Mouse (Mus musculus): Measurements from ENCODE around the gene B4galnt3.
A peak's percentile ranks its signal among the peaks of the same experiment; 100 is the strongest.

The B4galnt3 gene

DNA sequence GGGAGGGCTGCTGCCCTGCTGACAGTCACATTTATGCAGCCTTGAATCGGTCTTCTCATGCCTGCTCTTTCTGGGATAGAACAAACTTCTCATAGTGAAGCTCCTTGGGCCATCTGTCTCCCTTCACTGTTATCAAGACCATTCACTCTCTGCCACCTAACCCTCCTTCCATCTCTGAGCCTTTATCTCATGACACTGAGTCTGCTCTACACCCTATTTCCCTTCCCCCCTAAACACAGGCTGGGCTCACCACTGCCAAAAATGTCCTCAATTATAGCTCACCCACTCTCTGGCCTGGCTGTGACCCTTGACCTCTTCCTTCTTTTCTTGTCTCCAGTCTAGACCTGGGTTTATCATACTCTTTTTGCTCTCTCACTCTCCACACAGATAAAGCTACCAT, 77.7 kb downstream of the B4galnt3 start:
- DNase-seq = no peak

DNA sequence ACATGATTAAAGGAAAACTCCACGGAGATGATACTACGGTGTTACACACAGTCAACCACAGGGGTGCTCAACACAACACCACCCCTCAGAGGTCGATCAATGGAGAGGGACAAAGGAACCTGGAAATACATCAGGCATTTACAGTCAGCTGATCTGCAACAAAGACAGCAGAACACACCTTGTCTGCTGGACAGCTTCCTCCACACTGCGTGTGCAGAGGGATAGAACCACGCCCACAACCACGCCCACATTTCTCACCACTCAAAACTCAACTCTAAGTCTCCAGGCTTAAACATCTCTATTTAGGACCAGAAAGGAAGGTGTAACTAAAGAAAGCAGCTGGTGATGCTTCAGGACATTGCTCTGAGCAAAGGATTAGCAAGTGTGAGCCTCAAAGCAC, 82.8 kb downstream of the B4galnt3 start:
- no peak for DNase-seq

DNA sequence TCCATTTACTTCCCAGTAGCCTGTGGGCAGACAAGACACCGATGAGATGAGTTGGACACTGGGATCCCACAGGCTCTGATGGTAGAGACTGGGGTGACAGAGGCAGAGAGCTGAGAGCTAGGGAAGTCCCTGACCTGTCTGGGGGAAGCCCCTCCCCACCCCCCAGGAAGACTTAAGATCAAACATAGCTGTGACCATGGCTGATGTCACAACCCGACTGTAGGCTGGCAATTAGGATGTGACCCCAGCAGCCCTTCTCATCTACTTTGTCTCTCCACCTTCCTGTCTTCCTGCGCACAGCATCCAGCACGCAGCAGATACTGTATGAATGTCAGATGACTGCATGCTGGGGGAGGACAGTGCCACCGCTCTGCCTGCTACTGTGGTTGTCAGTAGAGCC, 87.8 kb downstream of the B4galnt3 start:
- DNase-seq = no peak

DNA sequence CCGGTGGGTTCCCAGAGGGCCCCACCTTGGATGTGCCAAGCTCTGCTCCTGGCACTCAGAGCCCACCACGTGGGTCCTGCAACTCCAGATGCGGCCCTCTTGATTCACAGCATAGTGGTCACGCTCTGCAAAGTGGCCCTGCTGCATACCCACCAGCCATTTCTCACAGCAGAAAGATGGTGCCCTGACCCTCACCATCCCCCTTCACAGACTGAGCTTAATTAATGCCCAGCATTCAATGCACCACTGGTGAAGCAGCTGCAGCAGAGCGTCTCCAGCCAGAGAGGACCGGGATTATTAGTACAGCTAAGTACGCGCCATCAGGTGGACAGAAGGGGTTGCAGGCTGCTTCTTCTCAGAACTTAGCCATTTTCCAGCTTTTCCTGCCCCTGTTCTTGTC, 92.0 kb downstream of the B4galnt3 start:
- DNase-seq = no peak

DNA sequence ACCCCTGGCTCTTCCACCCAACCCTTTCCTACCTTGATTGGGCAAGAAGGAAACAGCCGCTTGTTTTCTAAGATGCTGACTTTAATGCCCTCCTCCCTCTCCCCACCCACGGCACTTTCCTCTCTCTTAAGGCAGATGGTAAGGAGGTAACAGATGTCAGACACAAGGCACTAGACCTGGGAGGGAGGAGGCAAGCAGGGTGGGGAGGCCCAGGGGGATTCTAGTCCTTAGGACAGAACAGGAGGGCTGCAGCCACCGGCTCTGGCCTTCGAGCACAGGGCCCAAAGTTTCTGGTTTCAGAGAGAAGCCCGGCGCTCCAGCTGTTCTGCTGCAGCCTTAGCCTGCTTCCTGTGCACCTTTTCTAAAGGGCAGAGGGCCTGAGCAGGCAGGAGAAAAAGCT, 92.4 kb downstream of the B4galnt3 start:
- DNase-seq = no peak

DNA sequence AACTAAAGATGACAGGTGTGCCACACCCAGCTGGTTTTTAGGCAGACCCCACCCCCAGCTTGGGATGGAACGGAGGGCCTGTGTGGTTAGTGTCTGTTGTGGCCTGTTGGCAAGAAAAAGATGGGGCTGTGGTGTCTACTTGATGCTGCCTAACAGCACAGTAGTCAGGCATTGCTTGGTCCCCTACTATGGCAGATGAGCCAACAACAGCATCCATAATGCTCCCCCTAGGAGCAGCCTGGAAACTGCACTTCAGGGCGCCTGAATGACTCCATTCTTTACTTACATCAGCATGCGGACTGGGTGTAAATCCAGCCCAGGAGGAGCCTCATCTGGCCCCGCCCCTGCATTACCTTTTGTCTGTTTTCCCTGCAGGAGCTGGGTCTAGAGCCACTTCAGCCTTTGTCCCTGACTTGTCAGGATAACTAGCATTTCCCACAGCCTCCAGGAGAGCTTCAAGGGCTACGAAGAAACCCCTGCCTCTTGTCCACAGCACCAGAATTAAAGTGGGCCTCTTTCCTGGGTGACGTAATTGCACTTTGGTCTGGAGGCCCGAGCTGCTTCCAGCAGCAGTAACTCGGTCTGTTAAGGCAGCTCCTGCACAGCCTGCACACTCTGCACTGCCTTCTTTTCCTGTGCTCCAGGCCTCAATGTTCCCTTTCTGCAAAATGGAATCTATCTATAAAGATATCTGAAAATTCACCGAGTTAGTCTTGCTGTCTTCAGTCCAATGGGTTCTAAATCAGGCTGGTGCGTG, 94.5 kb downstream of the B4galnt3 start:
- DNase-seq = no peak

DNA sequence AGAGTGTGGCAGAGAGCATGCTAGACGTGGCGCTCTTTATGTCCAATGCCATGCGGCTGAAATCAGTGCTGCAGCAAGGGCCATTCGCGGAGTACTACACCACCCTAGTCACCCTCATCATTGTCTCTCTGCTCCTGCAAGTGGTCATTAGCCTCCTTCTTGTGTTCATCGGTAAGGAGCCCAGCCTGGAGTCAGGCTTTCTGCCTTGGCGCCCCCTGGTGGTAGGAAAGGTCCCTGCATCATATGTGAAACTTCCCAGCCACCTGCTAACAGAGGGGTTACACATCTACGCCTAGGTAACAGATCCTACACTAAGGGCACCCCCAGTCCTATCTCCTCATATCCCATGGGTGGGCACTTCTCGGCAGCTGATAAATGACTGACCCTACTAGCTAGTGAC, 96.4 kb downstream of the B4galnt3 start:
- DNase-seq = peak; percentile 73

DNA sequence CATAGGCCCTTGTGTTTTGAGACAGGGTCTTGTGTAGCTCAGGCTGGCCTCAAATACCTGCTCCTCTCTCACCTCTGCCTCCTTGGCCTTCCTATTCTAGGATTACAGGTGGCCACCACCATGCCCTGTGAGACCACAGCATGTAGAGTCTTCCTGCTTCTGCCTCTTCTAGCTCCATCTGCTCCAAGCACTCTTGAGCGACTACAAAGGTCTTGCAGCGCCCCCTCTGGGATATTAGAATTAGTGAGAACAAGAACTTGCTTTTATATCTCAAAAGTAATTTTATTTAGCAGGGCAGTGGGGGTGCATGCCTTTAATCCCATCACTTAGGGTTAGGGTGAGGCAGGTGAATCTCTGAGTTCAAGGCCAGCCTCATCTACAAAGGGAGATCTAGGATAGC, 97.5 kb downstream of the B4galnt3 start:
- DNase-seq = peak; percentile 17

DNA sequence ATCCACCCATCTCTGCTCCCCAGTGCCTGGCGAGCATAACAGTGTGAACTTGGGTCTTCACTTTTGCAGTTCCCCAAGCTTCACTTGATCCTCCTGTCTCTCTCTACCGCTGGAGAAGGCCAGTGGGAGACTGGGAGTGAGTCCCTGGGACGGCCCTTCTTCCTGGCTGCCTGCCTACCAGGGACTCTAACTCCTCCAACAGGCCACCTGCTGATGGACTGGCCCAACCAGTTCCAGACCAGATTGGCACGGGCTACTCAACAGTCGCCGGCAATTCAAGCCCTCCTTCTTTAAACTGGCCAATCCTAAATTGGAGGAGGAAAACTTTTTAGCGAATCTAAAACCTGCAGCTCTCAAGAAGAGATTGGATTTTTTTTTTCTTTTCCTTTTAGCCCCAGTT, 99.4 kb downstream of the B4galnt3 start:
- no peak for DNase-seq

DNA sequence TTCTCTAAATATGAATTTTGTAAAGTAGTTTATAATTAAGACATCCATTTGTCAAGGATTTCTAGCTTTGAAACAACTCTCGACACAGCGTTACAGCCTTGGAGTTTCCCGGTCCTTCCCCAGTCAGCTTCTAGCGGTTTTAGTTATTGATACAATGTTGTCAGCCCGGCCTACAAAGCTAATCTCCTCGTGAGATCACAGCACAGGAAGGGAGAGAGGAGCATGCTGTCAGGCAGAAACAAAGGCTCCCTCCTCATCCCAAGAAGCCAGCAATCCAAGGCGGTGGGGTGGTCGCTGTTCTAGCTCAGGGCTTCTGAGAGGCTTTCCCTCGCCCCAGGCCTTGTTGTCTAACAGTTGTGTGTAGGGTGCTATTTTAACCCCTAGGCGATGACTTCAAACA, 100.1 kb downstream of the B4galnt3 start:
- DNase-seq = no peak

DNA sequence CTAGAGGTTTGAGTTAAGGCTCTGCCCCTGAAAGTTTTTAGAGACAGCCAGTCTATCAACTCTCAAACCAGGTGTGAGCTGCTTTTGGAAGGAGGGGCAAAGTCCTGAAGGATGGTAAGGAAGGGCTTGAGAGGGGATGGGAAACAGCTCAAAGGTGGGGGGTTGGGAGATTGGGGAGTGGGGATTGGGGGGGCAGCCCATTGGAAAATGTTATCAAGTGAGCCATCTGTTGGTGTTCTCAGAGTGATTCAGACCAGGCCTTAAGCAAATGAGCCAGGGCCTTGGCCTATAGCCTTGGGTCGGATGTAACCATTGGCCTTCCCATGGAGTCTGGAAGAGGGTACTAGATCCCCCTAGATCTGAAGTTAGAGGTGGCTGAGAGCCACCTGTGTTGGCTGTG, 100.6 kb downstream of the B4galnt3 start:
- no peak for DNase-seq

DNA sequence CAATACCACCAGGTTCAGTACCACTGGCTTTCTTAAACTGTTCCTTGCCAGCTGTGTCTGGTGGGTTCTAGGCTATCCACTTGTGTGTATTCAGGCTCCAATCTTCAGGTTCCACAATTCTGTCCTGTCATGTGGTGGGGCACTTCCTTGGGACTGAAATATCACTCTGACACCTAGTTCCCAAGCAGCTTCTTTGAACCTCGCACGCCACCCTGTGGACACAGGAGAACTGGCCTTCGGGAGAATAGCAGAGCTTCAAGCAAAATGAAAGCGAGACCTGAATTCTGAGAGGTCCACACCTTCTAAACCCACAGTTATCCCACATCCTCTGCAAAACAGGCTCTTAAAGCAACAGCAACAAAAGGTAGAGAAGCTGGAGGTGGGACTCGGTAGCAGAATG, 101.2 kb downstream of the B4galnt3 start:
- DNase-seq = peak; percentile 72

DNA sequence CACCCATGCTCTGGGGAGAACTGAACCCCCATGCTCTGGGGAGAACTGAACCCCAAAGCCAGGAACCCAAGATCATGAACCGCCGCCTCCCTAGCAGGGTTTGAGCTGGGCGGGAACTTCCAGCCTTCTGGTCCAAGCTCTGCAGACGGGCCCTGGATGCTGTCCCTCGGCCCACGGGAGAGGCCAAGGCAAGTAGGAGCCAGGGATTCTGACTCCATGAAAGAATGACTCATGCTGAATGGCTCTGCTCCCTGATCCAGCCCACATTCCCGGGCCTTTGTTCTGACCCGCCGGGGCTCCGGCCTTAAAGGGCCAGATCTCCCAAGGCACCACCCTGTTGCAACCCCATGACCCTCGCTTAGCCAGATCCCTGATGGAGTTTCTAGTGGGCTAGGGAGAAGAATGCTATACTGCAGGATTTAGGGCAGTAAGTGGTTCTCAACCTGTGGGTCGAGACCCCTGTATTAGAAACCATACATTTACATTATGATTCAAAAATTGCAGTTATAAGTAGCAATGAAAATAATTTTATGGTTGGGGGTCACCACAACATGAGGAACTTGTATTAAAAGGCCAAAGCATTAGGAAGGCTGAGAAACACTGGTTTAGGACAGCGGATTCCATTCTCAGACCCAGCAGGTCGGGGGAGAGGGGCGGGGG, 102.0 kb downstream of the B4galnt3 start:
- DNase-seq = peak; percentile 43

DNA sequence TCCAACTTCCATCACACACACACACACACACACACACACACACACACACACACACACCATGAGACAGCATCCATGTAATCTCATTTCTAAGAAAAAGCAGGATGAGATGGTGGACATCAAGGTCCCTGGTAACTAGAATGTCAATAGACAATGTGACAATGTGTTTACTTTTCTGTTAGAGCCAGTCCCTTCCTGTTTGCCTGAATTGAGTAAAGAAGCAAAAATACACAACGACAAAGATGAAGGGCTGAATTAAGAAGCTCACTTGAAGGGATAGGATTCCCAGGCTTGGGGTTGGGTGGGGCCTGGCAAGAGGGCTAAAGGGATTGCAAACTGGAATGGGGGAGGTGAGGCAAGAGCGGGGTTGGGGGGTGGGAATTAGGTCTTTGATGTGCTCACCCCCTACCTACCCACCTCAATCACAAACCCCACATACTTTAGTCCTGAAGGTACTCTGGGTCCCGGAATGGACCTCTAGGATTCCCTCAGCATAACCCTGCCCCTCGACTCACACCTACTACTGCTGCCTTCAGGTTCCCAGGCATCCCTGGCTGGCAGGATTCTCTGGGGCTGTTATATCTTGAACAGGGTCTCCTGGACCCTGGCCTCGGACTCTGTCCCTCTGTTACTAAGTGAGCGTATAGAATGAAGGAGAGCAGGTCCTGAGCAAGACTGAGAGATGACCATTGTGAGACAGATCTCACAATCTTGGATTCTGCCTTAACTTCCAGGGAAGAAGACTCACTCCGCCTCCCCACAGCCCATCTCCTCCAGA, 102.8 kb downstream of the B4galnt3 start:
- DNase-seq = no peak

DNA sequence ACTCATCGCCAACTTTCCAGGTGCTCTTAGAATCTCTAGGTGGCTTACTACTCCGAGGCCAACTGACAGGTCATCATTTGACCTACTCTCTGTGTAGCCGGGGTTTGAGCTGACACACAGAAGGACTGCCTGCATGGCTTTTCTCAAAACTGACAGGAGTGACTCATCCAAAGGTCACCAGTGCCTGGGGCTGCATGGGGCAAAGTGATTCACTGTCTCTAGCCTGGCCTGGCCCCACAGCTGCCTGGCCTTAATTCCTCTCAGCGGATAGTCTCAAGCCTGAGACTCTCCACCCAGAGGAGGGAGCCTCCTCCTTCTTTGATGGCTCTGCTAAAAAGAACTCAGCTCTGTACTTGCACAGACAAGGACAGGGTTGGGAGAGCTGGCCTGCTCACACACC, 103.4 kb downstream of the B4galnt3 start:
- no peak for DNase-seq

DNA sequence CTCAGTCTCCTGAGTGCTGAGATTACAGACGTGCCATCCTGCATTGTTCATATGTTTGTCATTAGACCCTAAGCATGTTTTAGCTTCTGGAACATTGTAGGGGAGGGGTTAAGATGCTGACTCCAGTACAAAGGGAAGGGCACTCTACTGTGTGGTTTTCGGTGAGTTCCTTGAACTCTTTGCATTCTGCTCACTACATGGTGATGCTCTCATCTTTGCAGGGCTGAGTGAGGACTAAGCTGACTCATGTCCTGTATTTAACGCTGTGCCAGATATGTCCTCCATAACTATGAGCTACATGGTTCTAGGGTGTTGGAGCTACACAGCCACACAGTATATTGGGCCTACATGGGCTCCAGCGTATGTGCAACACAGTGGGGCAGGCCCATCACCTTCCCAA, 104.0 kb downstream of the B4galnt3 start:
- DNase-seq = no peak

DNA sequence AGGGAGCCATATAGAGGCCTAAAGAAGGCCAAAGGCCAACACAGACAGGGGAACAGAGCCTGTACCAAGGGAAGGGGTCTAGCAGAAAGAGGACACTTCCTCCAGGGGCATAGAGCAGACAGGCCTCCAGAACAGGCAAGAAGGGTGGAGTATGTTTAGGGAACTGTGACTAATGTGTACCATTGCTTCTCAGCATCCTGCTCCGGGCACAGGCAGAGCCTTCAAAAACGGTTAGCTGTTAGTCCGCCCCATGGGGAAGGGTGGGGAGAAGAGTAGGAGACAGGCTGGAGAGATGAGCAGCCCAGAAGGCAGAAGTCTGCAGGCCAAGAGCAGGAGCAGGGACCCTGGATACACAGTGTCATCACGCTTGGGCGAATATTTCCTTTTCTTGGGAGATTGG, 105.1 kb downstream of the B4galnt3 start:
- no peak for DNase-seq

DNA sequence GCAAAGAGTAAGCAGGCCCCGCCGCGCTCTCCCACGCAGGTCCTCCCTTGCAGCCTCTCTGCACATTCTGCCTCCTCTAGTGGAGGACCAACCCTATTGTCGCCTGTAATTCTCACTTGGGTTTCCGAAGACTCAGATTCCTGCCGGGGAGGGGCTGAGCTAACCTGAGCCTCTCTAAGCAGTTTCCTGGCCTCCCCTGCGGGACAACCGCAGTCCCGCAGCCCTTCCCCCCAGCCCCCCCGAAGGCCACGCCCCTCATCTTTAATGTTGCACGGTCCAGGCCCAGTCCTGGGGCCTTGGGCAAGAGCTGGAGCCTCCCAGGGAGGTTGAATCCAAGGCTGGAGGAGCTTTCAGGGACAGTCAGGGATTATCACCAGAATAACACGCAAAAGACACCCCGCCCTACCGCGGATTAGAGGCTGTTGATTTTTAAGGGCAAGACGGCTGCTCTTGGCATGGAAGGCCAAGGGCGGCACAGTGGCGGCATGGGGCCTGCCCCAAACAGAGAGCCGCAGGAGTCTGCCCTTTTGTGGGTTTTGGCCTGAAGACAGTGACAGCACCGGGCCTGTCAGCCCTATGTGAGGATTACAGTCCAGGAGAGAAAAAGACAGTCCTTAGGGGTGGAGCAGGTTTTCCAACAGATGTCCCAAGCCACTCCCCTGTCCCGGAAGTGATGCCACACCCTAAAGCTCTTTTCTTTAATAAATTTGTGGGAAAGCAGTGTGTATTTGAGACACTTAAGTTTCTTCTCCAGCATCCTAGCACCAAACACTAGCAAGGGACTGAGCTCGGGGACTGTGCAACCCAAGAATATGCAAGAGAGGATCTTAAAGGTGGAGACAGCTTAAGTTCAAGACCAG, 105.8 kb downstream of the B4galnt3 start:
- DNase-seq = no peak

DNA sequence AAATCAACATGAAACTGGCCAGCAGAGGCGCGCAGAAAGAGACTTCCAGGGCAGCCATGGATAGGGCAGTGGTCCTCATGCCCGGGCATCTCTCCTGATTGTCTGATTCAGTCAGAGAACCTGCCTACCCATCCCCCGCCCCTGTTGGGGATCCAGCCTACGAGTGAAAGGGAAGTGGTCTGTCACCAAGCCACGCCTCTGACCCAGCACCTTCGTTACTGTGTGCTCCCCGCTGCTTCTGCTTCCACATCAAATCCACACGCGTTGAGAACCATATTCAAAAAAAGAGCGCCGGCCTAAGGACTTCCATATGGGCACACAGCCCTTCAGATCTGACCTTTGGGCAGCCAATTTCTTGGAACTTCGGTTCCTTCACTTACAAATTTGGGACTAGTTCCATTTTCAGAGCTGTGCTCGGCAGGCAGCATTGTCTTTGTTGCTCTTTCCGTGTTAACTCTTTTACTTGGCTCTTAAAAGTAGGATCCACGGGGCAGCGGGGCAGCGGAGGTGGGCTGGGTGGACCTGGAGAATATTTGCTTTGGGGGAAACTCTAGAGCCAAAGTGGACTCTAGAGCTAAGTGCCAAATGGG, 106.7 kb downstream of the B4galnt3 start:
- no peak for DNase-seq

DNA sequence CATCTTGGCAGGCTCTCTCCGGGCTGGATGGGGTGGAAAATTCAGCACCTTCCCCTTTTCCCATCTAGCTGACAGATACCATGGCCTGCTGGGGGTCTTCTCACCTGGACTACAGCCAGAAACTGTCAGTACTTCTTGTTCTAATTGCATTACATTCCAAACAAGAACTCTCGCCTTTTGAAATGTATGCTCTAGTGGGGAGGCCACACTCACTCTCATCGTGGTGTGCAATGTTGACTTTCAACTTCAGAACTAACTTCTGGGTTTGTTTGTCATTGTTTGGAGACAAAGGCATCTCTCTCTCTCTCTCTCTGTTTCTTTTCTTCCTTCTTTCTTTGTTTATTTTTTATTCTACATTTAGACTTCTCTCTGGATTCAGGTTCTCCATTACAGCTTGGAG, 107.8 kb downstream of the B4galnt3 start:
- DNase-seq = no peak

DNA sequence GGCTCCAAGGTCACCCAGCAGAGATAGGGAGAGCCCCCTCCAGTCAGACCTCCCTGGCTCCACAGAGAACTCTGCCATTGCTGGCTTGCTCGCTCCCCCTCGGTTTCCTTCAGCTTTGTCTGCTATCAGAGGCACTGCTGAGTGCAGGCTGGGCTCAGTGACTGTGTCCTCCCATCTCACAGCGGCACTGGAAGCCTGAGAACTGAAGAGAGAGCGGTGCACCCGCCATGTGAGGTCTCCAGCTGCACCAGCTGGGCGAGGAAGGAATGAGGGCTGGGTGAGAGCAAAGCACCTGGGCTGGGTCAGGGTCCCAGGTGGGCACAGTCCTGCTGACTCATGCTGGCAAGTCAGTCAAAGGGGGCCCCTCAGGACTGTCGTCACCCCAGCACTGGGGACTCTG, 108.6 kb downstream of the B4galnt3 start:
- no peak for DNase-seq

DNA sequence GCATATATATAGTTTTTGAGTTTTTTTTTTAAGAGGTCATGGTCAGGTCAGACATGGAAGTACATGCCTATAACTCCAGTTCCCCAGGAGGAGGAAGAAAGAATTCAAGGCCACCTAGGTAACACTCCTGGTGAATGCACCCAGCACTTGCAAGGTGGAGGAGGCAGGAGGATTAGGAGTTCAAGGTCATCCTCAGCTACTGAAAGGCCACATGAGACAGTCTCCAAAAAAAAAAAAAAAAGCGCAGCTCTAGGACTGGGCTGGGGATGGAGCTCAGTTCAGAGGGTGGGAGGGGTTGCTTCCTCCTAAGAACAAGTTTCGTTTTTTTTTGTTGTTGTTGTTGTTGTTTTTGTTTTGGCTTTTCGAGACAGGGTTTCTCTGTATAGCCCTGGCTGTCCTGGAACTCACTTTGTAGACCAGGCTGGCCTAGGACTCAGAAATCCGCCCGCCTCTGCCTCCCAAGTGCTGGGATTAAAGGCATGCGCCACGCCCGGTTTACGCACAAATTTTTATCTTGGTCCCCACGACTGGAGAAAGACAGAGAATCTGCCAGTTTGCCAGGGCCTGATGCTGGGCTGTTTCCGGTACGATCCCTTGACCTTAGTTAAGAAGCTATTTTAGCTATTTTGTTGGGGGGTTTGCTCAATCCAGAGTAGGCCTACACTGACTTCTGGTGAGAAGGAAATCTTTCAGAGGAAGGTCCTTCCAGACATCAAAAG, 109.2 kb downstream of the B4galnt3 start:
- no peak for DNase-seq
